Mouse (Mus musculus) MEL (cell line): ENCODE measurements around the gene Senp6. TPM values are rescaled to one million over a fixed set of nuclear protein-coding genes. Genes with fewer than 3 reads are reported as not detected.

Experiments used
- DNase-seq: peaks from one replicate; pipeline ENCODE4 v3.0.0; 2011; ENCODE audit warnings: low read depth, low spot score
- H3K27ac ChIP-seq: 2 replicates; pipeline ENCODE4 v1.5.1; 2012; ENCODE audit warnings: low read depth, mild to moderate bottlenecking, control low read depth, low read length, moderate library complexity; ENCODE audit not compliant: control insufficient read depth
- H3K27me3 ChIP-seq, 2 experiments: fragments of 150-350 bp in 1 of 2; sonication (generic) in 1 of 2; 2 replicates each; pipeline ENCODE4 v1.6.1; 2012; ENCODE audit warnings: low read length in 2 of 2, mild to moderate bottlenecking in 2 of 2, improper control_type of control experiment in 1 of 2, moderate library complexity in 1 of 2; ENCODE audit not compliant: insufficient read depth in 2 of 2, control insufficient read depth in 1 of 2
- H3K36me3 ChIP-seq, 2 experiments: 2 replicates each; pipeline ENCODE4 v1.6.1; 2012 to 2014; ENCODE audit warnings: low read length in 2 of 2, improper control_type of control experiment in 1 of 2, inconsistent platforms in 1 of 2, mild to moderate bottlenecking in 1 of 2; ENCODE audit not compliant: insufficient read depth in 2 of 2, control insufficient read depth in 1 of 2
- H3K4me1 ChIP-seq, 2 experiments: fragments of 150-350 bp in 1 of 2; sonication (generic) in 1 of 2; 2 replicates each; pipeline ENCODE4 v1.6.1; 2012; ENCODE audit warnings: low read length in 2 of 2, improper control_type of control experiment in 1 of 2, mild to moderate bottlenecking in 1 of 2; ENCODE audit not compliant: insufficient read depth in 2 of 2, control insufficient read depth in 1 of 2
- H3K4me3 ChIP-seq, 2 experiments: fragments of 150-350 bp in 1 of 2; sonication (generic) in 1 of 2; 2 replicates each; pipeline ENCODE4 v1.5.1; 2012; ENCODE audit warnings: low read depth in 2 of 2, low read length in 2 of 2, mild to moderate bottlenecking in 2 of 2, moderate library complexity in 2 of 2, control low read depth in 1 of 2, improper control_type of control experiment in 1 of 2; ENCODE audit not compliant: control insufficient read depth in 1 of 2, insufficient read depth in 1 of 2
- H3K79me2 ChIP-seq: 2 replicates; pipeline ENCODE4 v1.6.1; 2012; ENCODE audit warnings: mild to moderate bottlenecking, low read length, moderate library complexity; ENCODE audit not compliant: control insufficient read depth, poor library complexity, insufficient read depth
- H3K9ac ChIP-seq: 2 replicates; pipeline ENCODE4 v1.6.1; 2012; ENCODE audit warnings: low read depth, mild to moderate bottlenecking, control low read depth, low read length, moderate library complexity; ENCODE audit not compliant: control insufficient read depth, poor library complexity, severe bottlenecking
- H3K9me3 ChIP-seq: fragments of 150-350 bp; sonication (generic); replicated peaks from 2 replicates; pipeline ENCODE4 v1.6.1; 2012; ENCODE audit warnings: mild to moderate bottlenecking, low read length, improper control_type of control experiment, moderate library complexity; ENCODE audit not compliant: insufficient read depth
- EP300 ChIP-seq, 2 experiments: IDR thresholded peaks; 2 replicates each; pipeline ENCODE4 v1.6.1; 2011; ENCODE audit warnings: improper control_type of control experiment in 2 of 2, low read length in 2 of 2, low read depth in 1 of 2, mild to moderate bottlenecking in 1 of 2
- MEF2A ChIP-seq: IDR thresholded peaks from 2 replicates; pipeline ENCODE4 v1.6.1; 2014; ENCODE audit warnings: low read depth, mild to moderate bottlenecking, inconsistent platforms, low read length, improper control_type of control experiment; ENCODE audit not compliant: poor library complexity, insufficient replicate concordance, severe bottlenecking; ENCODE audit errors: extremely low read depth
- NRF1 ChIP-seq: IDR thresholded peaks from 2 replicates; pipeline ENCODE4 v1.6.1; 2014; ENCODE audit warnings: low read depth, mild to moderate bottlenecking, inconsistent platforms, low read length, improper control_type of control experiment, moderate library complexity; ENCODE audit not compliant: poor library complexity, insufficient read depth, severe bottlenecking
- SIN3A ChIP-seq: IDR thresholded peaks from 2 replicates; pipeline ENCODE4 v1.6.1; 2012; ENCODE audit warnings: low read length, improper control_type of control experiment, inconsistent platforms
- TCF12 ChIP-seq: IDR thresholded peaks from 2 replicates; pipeline ENCODE4 v1.6.1; 2014; ENCODE audit warnings: low read depth, mild to moderate bottlenecking, inconsistent platforms, low read length, improper control_type of control experiment, moderate library complexity
- ZMIZ1 ChIP-seq: IDR thresholded peaks from 2 replicates; pipeline ENCODE4 v1.6.1; 2012; ENCODE audit warnings: low read depth, mild to moderate bottlenecking, inconsistent platforms, low read length, improper control_type of control experiment, moderate library complexity
- polyA plus RNA-seq, 2 experiments: library from polyadenylated mRNA; stranded (reverse) in 1 of 2; unstranded in 1 of 2; fragments of >175 nt in 1 of 2; fragments of >200 nt in 1 of 2; gene quantifications; 2 replicates each; pipeline versions ENCODE4 v1.2.1 to v1.2.4; 2012; ENCODE audit warnings: low replicate concordance in 2 of 2, low read depth in 1 of 2; ENCODE audit not compliant: insufficient read length in 2 of 2, insufficient read depth in 1 of 2, missing spikeins in 1 of 2
- total RNA-seq: library from RNA; depleted of rRNA; stranded (reverse); fragments of 300-350 nt; gene quantifications from 2 replicates; pipeline ENCODE4 v1.2.3, GENCODE M21; 2012

The Senp6 gene
- total and polyA plus RNA-seq, 3 experiments = 67.0 to 670 (median 71.1) TPM

DNA sequence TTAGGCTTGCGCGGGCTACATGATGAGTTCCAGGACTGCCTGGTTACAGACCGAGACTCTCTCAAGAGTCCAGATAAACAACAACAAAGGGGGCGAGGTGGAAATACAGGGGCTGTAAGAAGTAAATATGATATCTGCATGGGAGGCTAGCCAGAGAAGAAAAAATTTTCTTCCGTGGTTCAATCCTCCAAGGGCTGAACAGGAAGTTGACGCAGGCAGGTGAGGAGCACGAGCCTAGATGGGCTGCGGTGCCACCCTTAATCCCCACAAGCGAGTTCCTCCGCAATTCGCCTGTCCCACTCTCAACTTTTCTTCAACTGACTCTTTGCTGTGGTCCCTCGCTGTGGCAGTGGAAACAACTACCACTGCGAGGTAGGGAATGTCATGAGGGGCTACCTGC lies 97.5 kb downstream of the Senp6 start:
- Histone ChIP-seq H3K9me3 (no peaks in the 10 kb centered on the region), H3K79me2 (no peaks in the 10 kb centered on the region), H3K9ac (peak overlapping the region; percentile 11; the same call in 1 of the 2 replicates), H3K4me3 (peak overlapping the region; percentile 69 to 91), H3K27me3 (peaks cover 0 to 2% of the 10 kb centered on the region in 2 experiments; a peak in 2 of 4 replicates), H3K36me3 (peaks cover 0 to 11% of the 10 kb centered on the region in 2 experiments; a peak in 2 of 4 replicates), H3K27ac (no peak overlapping the region), H3K4me1 (peaks cover 2 to 5% of the 10 kb centered on the region in 2 experiments; a peak in 3 of 4 replicates)
- peak; percentile 59 for DNase-seq
- TF ChIP-seq NRF1 (0 out of 2 replicates have a peak, but pooled peaks have one; percentile 7), TCF12 (no peak)

DNA sequence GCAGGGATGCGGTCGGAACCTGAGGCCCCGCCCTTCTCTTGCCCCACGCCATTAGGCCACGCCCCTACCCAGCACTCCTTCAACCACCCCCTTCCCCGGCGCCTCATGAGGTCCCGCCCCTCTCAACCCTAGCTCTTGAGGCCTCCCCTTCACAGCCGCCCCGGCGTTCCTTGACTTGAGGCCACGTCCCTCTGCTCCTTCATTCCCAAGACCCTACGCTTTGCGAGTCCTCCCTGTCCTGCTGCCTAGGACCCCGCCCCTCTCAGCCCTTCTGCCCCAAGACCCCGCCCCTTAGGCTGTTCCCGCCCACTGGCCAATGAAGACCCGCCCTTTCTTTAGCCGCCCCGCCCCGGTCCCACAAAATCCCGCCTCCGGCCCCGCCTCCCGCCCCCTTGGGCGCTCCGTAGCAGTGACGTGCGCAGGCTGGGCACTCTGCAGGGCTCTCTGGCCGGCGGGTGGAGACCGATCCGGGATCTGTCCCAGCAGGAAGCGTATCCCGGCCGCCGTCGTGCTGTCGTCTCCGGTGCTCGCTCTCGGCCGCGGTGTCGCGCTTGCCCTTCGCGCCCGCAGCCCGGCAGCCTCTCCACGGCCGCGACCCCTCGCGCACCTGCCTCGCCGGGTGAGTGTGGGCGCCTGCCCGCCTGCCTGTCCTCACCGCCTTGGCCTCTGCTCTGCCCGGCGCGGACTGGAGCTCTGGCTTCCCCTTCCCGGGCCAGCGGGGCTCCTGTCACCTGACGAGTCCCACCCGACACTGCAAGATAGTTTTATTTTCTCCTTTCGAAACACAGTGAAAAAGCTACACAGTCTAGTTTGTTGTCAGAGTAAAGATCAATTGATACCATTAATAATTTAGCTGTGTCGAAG lies 98.1 kb downstream of the Senp6 start, which contains the start of gene Myo6:
Gene Myo6 (plus strand): TSS at position 421 of the 864 bp plus-strand sequence.
- H3K9ac ChIP-seq = peak within 1 kb of the TSS; percentile 62
- H3K79me2 ChIP-seq = no peaks in the 10 kb centered on the region
- peak within 1 kb of the TSS; percentile 81 to 91 for H3K4me3 ChIP-seq
- TF ChIP-seq MEF2A (no peak), NRF1 (peak; percentile 53)
- TF ChIP-seq, all 39 proteins: peak for 1
- Histone ChIP-seq H3K27me3 (peaks cover 0 to 2% of the 10 kb centered on the region in 2 experiments; a peak in 2 of 4 replicates), H3K36me3 (peaks cover 0 to 11% of the 10 kb centered on the region in 2 experiments; a peak in 2 of 4 replicates), H3K27ac (no peak within 1 kb of the TSS), H3K9me3 (no peaks in the 10 kb centered on the region), H3K4me1 (peaks cover 2 to 5% of the 10 kb centered on the region in 2 experiments; a peak in 3 of 4 replicates)
- peak; percentile 79 for DNase-seq

DNA sequence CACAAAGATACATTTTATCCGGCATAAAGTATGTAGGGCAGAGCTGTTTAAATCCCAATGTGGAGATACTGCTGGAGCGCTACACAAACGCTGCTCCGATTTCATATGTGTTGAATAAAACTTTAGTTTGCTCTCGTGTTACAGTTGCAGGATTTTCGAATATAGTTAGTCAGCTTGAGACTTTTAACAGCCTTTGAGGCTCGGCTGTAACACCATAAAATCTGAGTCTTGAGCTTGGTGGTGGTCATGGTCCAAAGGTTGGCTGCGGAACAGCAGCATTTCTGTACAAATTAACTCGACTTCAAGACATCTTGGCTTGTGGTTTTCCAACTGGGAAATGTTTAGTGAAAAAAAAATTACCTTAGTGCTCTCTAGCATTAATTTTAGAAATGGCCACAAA lies 99.0 kb downstream of the Senp6 start:
- H3K79me2 ChIP-seq = no peaks in the 10 kb centered on the region
- peaks cover 0 to 2% of the 10 kb centered on the region in 2 experiments; a peak in 2 of 4 replicates for H3K27me3 ChIP-seq
- TF ChIP-seq ZMIZ1 (no peak), SIN3A (0 out of 2 replicates have a peak, but pooled peaks have one; percentile 32), EP300 (IDR thresholded peaks at IDR 0.05; ENCODE audit: low read depth in 1 of 2, low read length in 2 of 2) (no peak)
- H3K9ac ChIP-seq = no peak overlapping the region
- DNase-seq = no peak
- H3K4me1 ChIP-seq = peaks cover 2 to 5% of the 10 kb centered on the region in 2 experiments; a peak in 3 of 4 replicates
- no peak overlapping the region for H3K4me3 ChIP-seq
- no peaks in the 10 kb centered on the region for H3K9me3 ChIP-seq
- peaks cover 0 to 11% of the 10 kb centered on the region in 2 experiments; a peak in 2 of 4 replicates for H3K36me3 ChIP-seq
- H3K27ac ChIP-seq = no peak overlapping the region
